Mouse (Mus musculus): Measurements from ENCODE around the gene Flnb.

DNA sequence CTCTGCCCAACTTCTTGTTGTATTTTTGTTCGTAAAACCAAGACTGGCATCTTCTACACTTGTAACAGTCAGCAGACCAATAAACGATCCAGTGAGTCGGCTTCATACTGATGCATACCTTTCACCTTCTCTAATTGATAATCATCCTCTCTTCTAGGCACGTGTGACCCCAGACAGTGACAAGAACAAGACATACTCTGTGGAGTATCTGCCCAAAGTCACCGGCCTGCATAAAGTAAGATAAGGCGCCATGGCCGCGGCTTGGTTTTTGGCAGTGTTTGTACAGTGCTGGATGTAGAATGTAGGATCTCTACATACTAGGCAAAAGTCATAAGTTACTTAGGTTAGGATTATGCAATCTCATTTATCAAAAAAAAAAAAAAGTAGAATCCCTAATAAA is 64.3 kb downstream of the Flnb start:
- no peak for TF ChIP-seq CTCF (IDR thresholded peaks at IDR 0.05; ENCODE audit: low read depth, low read length)
- 0 out of 2 replicates have a peak, but pooled peaks have one; percentile 24 for TF ChIP-seq TAL1 (conservative IDR thresholded peaks at IDR 0.05; ENCODE audit: low read depth, low read length)
- TF ChIP-seq GATA1 (IDR thresholded peaks at IDR 0.05; ENCODE audit: borderline replicate concordance, low read length), result no peak

All from G1E (cell line).